Mouse (Mus musculus): ENCODE data around the gene Aspscr1. TPM values are rescaled to one million over a fixed set of nuclear protein-coding genes. Genes with fewer than 3 reads are reported as not detected.

Gene Aspscr1
- total RNA-seq, 1 experiment from 2014 or later: 37.1 TPM

DNA sequence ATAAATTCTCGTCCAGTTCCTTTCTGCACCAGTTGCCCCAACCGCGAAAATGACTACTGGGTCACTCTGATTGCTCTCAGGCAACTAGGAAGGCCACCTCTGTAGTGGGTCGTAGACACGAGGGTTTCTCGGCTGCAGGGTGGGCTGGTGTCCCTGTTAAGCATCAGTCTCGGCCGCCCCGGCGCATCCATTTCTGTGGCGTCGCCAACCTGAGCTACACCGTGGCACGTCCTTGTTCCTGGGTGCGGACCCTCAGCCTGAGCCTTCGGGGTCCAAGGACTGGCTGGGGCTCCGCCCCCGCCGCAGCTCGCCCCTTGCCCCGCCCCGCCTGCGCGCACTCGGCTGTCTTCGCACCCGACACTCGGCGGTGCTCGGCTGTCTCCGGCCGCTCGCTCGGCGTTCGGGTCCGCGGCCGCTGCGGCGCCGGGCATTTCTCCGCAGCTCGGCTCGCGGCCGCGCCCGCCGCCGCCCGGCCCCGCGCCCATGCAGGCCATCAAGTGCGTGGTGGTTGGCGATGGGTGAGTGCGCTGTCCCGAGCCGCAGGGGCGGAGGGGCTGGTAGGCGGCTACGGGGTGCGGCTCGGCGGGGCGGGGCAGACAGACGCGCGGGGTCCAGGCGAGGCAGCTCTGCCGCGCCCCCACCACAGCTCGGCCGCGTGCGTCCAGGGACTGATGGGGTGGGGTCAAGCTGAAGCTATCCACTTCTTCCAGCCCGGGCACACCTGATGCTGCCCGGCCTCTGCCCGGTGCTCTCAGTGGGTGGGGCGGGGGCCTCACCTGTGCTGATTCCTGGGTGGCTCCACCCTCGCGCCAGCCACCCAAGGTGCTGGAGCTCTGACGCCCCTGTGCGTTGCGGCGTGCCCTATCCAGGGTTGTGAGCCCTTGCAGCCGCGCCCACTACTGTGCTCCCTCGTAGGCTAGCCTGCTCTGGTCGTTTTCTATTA, 48.6 kb downstream of the Aspscr1 start, which contains the start of gene Rac3:
Gene Rac3 (plus strand): TSS at position 347 of the 943 bp plus-strand sequence.
- no peak; a peak in 1 of 4 replicates for ATAC-seq (replicated peaks in 1 of 2; ENCODE audit: insufficient read depth in 1 of 2, low FRiP score in 2 of 2, low TSS enrichment in 1 of 2, low read depth in 1 of 2, poor library complexity in 2 of 2, severe bottlenecking in 2 of 2)

DNA sequence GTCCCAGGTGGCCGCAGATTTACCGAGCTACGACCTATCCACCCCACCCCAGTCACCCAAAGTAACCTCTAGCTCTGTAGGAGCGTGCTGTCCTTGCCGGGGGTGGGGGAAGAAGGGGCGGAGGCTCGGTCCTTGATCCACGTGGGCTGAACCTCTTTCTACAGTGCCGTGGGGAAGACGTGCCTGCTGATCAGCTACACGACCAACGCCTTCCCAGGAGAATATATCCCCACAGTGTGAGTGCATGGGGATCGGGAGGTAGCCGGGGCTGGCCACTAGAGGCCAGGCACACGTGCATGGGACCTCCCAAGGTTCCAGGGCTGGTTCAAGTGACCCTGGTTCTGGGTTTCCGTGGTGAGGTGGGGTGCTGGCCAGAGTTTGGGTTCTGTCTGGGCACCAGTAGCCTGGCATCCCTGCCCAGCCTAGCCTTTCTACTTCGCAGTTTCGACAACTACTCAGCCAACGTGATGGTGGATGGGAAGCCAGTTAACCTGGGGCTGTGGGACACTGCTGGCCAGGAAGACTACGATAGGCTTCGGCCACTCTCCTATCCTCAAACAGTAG, 49.4 kb downstream of the Aspscr1 start:
- no peak for ATAC-seq (replicated peaks in 1 of 2; ENCODE audit: insufficient read depth in 1 of 2, low FRiP score in 2 of 2, low TSS enrichment in 1 of 2, low read depth in 1 of 2, poor library complexity in 2 of 2, severe bottlenecking in 2 of 2)

DNA sequence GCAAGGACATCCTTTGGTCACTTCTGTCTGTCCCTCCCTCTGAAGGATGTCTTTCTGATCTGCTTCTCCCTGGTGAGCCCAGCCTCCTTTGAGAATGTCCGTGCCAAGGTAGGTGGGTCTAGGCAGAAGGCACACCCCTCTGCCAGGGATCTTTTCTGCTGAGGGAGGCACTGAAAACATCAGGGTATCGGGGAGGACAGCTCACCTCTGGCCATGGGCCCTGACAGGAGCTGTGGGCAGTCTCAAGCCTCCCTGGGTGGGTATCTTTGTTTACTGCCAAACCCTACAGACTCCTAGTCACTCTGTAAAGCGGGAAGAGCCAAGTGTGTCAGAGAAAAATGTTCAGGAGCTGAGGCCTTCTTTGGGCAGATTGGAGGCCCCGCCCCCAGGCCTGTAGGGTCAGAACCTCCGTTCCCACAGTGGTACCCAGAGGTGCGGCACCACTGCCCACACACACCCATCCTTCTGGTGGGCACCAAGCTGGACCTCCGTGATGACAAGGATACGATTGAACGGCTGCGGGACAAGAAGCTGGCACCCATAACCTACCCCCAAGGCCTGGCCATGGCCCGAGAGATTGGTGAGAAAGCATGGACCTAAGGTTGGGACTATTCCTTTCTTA, 50.1 kb downstream of the Aspscr1 start:
- ATAC-seq (replicated peaks in 1 of 2; ENCODE audit: insufficient read depth in 1 of 2, low FRiP score in 2 of 2, low TSS enrichment in 1 of 2, low read depth in 1 of 2, poor library complexity in 2 of 2, severe bottlenecking in 2 of 2): no peak

DNA sequence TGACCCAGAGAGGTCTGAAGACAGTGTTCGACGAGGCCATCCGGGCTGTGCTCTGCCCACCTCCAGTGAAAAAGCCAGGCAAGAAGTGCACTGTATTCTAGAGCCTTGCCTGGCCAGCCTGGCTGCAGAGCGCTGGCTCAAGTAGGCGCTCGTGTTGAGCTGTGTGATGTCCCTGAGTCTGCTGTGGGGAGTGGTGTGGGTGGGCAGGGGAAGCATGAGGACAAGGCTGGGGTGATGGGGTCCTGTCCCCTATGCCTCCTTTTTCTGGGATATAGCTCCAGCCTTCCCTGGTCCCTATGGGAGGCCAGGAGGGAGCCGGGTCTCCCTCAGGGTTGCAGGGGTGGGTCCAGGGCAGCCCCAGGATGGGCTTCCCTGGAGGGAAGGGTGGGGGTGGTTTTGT, 50.7 kb downstream of the Aspscr1 start:
- no peak for ATAC-seq (replicated peaks in 1 of 2; ENCODE audit: insufficient read depth in 1 of 2, low FRiP score in 2 of 2, low TSS enrichment in 1 of 2, low read depth in 1 of 2, poor library complexity in 2 of 2, severe bottlenecking in 2 of 2)

DNA sequence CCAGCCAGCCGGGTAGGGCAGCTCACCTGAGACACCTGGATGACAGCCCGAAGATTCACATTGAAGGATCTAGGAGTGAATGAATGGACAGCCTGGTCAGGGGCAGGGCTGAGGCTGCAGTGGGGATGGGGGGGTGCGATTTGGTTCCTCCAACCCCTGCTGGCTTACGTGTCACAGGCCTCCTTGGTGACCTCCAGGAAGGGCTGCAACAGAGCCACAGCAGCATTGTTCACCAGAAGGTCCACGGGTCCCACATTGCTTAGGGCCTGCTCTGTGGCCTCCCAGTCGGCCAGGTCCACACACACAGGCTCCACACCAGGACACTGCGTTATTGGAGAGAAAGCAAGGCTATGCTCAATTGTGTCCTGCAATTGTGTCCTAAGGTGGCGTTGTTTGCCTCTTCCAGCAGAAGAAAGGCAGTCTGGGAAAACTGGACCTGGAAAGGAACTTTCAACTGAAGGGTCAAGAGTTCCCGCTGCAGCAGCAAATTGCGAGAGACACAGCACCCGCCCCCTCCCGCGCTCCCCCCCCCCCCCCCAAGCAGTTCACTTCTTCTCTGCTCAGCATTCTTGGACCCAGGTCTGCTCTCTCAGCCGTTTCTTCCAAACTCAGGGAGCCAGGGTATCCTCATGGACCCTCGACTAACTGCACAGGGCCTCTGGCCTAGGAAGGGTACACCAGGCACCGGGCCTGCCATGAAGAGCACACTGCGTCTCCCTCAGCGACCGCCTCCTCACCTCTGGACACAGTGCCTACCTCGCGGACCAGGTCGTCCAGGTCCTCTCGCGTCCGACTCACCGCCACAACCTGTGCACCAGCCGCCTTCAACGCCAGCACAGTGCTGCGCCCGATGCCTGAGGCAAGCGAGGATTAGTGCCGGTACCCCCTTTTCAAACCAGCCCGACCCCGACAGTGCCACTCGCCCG, 53.7 kb downstream of the Aspscr1 start:
- no peak for ATAC-seq (replicated peaks in 1 of 2; ENCODE audit: insufficient read depth in 1 of 2, low FRiP score in 2 of 2, low TSS enrichment in 1 of 2, low read depth in 1 of 2, poor library complexity in 2 of 2, severe bottlenecking in 2 of 2)

DNA sequence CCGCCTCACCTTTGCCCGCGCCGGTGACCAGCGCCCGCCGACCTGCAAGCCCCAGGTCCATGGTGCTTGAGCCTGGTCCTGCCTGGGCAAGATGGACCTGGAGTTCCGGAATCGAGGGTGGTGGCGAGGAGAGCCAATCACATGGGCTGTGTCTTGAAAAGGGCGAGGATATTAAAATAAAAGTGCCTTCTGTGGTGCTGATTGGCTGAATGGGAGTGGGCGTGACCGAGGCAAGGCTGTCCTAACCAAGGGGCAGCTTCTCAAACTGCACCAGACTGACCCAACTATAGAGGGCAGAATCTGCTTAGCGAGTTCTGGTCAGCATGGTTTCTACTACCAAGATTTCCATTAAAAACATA, 54.4 kb downstream of the Aspscr1 start, which contains the start of gene Dcxr:
Gene Dcxr (minus strand): TSS at position 113 of the 359 bp plus-strand sequence.
- ATAC-seq (replicated peaks in 1 of 2; ENCODE audit: insufficient read depth in 1 of 2, low FRiP score in 2 of 2, low TSS enrichment in 1 of 2, low read depth in 1 of 2, poor library complexity in 2 of 2, severe bottlenecking in 2 of 2): peak; percentile 84 to 85

DNA sequence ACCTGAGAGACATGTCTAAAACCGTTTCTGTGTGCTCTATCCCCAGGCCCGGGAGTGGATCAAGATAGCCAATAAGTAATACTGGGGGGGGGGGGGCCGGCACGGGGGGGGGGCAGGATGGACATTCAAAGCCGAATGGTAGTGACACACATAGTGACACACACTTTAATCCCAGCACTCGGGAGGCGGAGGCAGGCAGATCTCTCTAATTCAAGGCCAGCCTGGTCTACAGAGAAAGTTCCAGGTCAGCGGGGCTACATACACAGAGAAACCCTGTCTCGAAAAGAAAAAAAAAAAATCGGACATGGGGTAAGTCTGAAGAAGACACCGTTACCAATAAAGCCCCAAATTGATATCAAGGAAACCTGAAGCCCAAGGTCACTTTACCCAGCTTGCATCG, 54.8 kb downstream of the Aspscr1 start:
- ATAC-seq (replicated peaks in 1 of 2; ENCODE audit: insufficient read depth in 1 of 2, low FRiP score in 2 of 2, low TSS enrichment in 1 of 2, low read depth in 1 of 2, poor library complexity in 2 of 2, severe bottlenecking in 2 of 2): no peak

DNA sequence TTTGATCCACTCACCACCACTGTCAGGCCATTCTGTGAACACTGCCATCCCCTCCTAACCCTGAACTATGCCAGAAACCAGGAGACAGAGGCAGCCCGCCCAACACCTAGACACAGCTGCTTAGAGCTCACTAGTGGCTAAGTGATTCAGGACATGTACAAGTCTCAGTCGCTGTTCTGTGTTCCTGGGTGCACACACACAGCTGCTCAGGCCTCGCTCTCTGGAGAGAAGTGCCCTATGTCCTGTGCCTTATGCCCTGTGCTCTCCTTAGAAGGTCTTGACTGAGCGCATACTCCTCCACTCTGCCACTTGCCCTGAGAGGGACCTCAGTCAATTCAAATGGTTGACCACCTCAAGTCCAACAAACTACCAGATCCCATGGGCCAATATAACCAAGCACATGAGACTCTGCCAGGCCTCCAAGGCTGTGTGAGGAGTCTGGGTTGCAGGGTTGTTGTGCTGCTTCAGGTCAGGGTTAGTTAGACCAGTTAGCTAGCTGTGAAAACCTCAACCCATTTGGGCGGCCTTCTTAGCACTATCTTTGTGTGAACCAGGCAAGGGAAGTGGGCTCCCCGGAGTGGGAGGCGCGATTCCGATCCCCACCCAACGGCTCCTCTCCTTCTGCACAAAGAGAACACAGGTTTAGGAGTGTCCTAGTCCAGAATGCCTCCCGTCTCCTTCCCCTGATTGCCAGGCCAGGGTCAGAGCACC, 55.9 kb downstream of the Aspscr1 start:
- ATAC-seq (replicated peaks in 1 of 2; ENCODE audit: insufficient read depth in 1 of 2, low FRiP score in 2 of 2, low TSS enrichment in 1 of 2, low read depth in 1 of 2, poor library complexity in 2 of 2, severe bottlenecking in 2 of 2): no peak

DNA sequence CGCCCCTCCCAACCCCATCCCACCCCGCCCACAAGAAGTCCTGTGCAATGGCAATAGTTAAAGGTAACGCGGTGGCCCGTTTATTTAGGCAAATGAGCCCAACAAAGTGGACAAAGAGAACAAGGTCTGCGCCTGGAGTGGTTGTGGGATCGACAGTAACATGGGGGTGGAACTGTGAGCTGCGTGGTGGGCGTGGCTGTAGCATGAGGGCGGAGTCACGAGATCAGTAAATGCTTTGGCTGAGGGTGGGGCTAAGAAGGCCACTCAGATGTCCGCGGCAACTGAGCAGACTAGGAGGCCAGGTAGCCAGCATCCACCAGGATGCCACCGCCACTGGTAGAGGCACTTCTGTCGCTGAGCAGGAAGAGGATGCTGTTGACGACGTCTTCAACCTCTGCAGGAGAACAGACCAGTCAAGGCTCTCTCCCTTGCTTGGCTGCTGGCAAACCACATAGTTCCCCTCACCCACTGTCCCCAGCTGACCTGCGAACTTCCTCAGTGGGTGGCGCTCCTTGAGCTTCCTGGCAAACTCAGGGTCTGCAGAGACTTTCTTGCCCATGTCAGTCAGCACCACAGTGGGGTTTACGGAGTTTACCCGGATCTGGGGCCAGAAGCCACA, 56.8 kb downstream of the Aspscr1 start:
- peak; percentile 75 to 79 for ATAC-seq (replicated peaks in 1 of 2; ENCODE audit: insufficient read depth in 1 of 2, low FRiP score in 2 of 2, low TSS enrichment in 1 of 2, low read depth in 1 of 2, poor library complexity in 2 of 2, severe bottlenecking in 2 of 2)

DNA sequence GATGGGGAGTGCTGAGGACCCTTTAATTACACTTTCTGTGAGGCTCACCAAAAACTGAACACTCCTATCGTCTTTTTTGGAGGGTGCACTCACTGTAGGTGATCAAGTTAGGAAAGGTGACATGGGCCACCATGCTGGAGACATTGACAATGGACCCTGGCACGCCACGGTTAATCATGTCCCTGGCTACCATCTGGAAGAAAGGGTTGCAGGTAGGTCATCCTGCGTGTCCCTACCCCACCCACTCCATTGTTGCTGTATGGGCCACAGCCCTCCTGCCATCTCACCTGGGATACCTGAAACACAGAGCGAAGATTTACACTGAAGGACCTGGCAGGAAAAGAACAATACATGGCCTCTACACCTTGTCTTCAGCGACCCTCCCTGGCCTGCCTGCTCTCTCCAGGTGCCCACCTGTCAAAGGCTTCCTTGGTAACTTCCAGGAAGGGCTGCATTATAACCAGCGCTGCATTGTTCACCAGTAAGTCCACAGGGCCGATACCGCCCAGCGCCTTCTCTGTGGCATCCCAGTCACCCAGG, 57.6 kb downstream of the Aspscr1 start:
- ATAC-seq (replicated peaks in 1 of 2; ENCODE audit: insufficient read depth in 1 of 2, low FRiP score in 2 of 2, low TSS enrichment in 1 of 2, low read depth in 1 of 2, poor library complexity in 2 of 2, severe bottlenecking in 2 of 2): no peak

DNA sequence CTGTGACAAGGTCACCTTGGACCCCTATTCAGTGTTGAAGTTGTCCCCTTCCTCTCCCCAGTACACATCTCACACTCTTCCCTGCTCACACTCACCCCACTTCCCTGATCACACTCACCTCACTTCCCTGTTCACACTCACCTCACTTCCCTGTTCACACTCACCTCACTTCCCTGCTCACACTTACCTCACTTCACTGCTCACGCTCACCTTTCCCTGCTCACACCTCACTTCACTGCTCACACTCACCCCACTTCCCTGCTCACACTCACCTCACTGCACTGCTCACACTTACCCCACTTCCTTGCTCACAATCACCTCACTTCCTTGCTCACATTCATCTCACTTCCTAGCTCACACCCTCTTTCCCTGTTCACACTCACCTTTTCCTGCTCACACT, 58.6 kb downstream of the Aspscr1 start:
- no peak for ATAC-seq (replicated peaks in 1 of 2; ENCODE audit: insufficient read depth in 1 of 2, low FRiP score in 2 of 2, low TSS enrichment in 1 of 2, low read depth in 1 of 2, poor library complexity in 2 of 2, severe bottlenecking in 2 of 2)

DNA sequence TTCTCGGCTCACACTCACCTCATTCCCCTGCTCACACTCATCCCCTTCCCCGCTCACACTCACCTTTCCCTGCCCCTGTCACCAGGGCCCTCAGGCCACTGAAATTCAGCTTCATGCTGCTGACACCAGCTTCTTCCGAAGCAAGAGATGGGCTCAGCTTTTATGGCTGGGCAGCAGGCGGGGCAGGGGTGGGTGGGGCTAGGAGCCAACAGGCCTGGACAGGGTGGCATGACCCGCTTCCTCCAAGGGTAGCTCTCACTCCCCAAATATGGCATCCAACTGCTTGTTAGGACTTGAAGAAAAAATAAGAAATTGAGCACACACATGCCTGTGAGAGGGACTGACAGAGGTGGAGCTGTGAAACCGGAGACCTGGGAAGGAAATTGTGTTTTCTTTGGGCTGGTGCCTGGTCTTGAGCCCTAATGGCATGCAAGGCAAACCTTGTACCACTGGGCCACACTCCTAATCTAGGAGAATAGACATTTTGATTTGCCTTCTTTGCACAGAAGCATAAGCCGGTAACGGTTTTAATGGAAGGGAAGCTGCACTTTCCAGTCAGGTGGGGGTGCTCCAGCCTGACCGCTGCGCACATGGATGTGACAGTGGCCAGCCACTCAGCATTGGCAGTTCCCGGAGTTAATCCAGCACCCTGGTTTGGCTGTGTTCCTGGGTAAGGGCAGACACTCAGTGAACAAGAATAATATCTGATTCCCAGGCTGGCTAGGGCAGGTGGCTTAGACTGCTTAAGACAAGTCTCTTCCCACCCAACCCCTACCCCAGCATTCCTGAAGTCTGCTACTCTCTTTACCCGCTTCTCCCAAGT, 59.3 kb downstream of the Aspscr1 start, which contains the start of gene Cbr2:
Gene Cbr2 (minus strand): TSS at position 257 of the 823 bp plus-strand sequence.
- ATAC-seq (replicated peaks in 1 of 2; ENCODE audit: insufficient read depth in 1 of 2, low FRiP score in 2 of 2, low TSS enrichment in 1 of 2, low read depth in 1 of 2, poor library complexity in 2 of 2, severe bottlenecking in 2 of 2): no peak

DNA sequence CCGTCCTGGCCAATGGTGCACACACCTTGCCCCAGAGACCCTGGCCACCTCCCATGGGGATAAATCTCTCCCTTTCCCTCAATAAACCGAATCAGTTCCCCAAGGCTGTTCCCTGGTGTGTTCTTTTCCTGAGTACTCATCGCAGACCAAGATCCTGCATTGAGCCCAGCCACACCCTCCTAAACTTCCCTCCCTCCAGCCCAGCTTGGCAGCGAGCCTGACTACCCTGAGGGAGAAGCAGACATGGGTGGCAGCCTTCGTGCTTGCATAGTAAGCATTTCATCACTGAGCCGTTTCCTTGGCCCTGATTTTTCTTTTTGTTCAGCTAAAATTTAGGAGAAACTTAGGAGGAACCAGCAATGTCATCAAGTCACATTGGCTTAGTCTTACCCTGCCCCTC, 60.7 kb downstream of the Aspscr1 start:
- no peak for ATAC-seq (replicated peaks in 1 of 2; ENCODE audit: insufficient read depth in 1 of 2, low FRiP score in 2 of 2, low TSS enrichment in 1 of 2, low read depth in 1 of 2, poor library complexity in 2 of 2, severe bottlenecking in 2 of 2)

DNA sequence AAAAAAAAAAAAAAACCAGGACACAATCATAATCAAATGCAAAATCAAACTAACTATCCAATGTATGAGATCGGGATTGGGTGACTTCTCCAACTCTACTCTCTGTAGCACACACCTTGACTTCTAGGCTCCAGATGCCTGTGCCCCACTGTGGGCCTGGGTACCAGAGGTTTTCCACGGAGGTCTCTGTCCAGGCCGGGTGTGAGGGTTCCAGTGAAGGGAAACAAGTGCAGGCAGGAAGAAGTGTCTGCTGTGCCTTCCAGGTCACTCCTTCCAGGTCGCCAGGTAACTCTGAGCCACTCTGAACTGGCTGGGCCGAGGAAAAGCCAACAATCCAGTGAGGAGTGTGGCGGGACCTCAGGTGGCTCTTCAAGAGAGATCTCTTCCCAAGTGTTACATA, 63.7 kb downstream of the Aspscr1 start:
- no peak for ATAC-seq (replicated peaks in 1 of 2; ENCODE audit: insufficient read depth in 1 of 2, low FRiP score in 2 of 2, low TSS enrichment in 1 of 2, low read depth in 1 of 2, poor library complexity in 2 of 2, severe bottlenecking in 2 of 2)

DNA sequence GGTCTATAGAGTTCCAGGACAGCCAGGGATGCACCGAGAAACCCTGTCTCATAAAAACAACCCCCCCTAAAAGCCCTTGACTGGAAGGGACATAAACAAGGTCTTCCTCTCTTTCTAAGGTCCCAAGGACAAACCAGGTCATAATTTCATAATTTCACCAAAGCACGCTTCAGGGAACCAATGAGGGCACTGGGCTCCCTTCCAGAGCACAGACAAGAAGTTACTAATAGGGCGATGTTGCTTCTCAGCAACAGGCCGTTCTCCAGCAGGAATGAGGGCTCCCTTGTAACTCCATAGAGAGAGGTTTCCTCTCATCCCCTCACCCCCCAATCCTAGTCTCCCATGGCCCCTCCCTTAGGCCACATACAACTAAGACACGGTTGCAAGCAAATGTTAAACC, 68.2 kb downstream of the Aspscr1 start:
- no peak for ATAC-seq (replicated peaks in 1 of 2; ENCODE audit: insufficient read depth in 1 of 2, low FRiP score in 2 of 2, low TSS enrichment in 1 of 2, low read depth in 1 of 2, poor library complexity in 2 of 2, severe bottlenecking in 2 of 2)
